Mouse (Mus musculus): Measurements from ENCODE around the gene 2410137M14Rik. TPM values are rescaled to one million over a fixed set of nuclear protein-coding genes. Genes with fewer than 3 reads are reported as not detected.

The 2410137M14Rik gene
- total RNA-seq, 2 experiments from 2014 or later, result not detected

DNA sequence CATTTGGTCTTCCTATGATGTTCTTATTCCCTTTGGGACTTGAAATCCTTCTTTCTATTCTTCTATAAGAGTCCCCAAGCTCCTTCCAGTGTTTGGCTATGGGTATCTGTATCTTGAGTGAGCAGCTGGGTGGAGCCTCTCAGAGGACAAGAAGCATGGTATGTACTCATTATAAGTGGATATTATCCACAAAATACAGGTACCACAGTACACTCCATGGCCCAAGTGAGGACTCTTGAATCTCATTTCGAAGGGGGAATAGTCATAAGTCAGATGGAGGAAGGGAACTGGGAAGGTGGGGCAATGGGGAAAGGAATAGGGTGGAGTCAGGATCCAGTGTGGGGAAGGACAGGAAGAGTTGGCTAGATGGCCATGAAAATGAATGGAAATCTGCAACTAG lies 28.0 kb downstream of the 2410137M14Rik start:
- ATAC-seq (replicated peaks; ENCODE audit: low FRiP score, low TSS enrichment, poor library complexity, severe bottlenecking), result no peak

DNA sequence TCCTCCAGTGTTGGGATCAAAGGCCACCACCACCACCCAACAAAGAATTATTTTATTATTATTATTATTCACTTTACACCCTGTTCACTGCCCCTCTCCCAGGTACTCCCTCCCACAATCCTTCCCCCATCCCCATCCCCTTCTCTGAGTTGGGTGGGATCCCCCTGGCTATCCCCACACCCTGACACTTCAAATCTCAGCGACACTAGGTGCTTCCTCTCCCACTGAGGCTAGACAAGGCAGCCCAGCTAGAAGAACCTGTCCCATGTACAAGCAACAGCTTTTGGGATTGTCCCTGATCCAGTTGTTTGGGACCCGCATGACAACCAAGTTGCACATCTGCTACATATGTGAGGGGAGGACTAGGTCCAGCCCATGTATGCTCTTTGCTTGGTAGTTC lies 28.4 kb downstream of the 2410137M14Rik start:
- no peak for ATAC-seq (replicated peaks; ENCODE audit: low FRiP score, low TSS enrichment, poor library complexity, severe bottlenecking)

DNA sequence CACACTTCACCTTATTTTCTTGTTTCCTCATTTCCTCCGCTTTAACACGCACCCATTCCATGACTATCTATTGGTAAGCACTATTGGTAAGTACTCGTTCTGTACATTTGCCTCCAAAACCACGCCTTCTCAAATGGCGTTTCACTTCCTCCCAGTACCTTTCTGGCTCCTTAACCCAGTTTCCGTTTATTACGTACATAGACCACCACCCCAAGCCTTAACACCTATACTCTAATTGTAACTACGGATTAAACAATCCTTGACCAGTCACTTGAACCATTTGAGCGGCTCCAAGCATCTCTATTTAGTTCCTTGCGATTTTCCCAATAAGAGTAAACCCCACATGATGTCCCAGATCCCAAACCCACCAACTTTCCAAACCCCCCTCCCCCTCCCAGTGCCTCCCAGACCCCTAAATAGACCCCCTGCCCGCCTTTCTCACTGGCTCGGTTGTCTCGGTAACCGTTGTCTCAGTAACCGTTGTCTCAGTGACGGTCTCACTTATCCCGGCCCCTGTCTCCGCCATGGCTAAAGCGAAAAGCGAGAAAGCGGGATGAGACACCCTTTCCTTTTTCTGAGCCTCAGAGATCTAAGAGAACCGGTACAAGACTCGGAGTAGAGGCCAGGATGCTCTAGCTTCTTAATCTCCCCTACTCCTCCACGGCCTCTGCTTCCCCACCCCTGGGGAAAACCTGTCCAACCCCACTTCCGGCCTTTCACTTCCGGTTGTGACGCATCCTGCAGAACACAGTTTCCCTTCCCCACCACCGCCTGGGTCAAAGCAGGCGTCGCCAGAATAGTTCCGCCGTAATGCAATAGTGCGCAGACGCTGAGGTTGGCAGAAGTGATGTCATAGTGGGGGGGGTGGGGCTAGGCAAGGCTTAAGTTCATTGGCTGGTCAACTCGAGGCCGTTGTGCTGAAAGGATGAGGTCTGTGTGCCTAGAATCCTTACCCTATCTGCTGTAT lies 29.8 kb downstream of the 2410137M14Rik start, which contains the start of gene Ppp1r11:
Ppp1r11 (minus strand) TSS at position 761 of the 967 bp plus-strand sequence.
- peak; percentile 98 for ATAC-seq (replicated peaks; ENCODE audit: low FRiP score, low TSS enrichment, poor library complexity, severe bottlenecking)

DNA sequence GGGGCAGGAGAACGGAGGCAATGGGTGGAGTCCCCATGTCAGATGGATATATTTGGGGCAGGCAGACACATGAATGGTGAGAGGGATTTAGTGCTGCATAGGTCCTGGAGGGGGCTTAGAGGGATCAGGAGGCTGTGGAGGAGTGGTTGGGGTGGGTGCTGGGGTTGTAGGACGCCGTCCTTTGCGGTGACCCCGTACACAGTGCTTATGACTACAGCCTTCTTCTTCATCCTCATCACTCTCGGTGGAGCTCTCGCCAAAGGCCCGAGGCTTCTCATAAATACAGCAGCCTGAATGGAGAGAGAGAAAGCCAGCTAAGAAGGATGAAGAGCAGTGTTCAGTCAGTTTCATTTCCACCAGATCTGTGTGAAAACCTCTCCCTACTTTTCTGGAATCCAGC lies 31.8 kb downstream of the 2410137M14Rik start:
- ATAC-seq (replicated peaks; ENCODE audit: low FRiP score, low TSS enrichment, poor library complexity, severe bottlenecking), result no peak

DNA sequence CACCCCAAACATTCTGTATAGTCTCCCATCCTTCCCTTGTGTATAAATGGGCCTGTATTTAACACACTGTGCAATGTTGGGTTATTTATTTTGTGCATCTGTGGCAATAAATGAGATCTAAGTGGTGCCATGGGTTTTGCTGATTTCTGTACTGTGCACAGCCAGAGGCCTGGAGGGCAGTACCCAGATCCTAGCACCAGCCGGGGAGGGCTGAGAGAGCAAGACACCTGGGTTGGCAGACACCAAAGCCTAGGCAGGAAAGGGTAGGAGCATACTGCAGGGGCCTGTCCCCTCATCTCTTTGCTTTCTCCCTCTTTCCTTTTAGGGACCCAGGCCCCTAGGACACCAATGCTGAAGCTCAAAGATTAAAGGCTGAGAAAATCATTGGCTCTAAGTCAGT lies 32.8 kb downstream of the 2410137M14Rik start:
- no peak for ATAC-seq (replicated peaks; ENCODE audit: low FRiP score, low TSS enrichment, poor library complexity, severe bottlenecking)

DNA sequence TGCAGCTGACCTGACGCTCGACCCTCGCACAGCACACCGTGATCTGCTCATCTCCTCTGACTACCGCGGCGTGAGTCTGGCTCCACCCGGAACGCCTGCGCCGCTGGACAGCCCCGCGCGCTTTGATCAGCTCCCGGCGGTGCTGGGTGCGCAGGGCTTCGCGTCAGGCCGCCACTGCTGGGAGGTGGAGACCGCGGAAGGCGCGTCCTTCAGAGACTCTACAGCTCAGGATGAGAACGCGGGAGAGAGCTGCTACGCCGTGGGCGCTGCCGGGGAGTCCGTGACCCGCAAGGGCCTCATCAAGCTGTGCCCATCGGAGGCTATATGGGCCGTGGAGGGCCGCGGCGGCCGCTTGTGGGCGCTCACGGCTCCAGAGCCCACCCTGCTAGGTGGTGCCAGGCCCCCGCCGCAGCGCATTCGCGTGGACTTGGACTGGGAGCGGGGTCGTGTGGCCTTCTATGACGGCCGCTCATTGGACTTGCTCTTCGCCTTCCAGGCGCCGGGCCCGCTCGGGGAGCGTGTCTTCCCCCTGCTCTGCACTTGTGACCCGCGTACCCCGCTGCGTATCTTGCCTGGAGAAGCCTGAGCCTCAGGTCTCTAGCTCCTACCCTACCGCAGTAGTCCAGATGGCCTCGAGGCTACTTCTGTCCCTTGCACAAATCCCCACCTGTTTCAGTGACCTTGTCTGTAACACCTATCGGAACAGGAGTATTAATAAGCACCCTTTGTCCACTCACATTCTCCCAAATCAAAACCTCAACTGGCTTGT lies 33.8 kb downstream of the 2410137M14Rik start:
- no peak for ATAC-seq (replicated peaks; ENCODE audit: low FRiP score, low TSS enrichment, poor library complexity, severe bottlenecking)

DNA sequence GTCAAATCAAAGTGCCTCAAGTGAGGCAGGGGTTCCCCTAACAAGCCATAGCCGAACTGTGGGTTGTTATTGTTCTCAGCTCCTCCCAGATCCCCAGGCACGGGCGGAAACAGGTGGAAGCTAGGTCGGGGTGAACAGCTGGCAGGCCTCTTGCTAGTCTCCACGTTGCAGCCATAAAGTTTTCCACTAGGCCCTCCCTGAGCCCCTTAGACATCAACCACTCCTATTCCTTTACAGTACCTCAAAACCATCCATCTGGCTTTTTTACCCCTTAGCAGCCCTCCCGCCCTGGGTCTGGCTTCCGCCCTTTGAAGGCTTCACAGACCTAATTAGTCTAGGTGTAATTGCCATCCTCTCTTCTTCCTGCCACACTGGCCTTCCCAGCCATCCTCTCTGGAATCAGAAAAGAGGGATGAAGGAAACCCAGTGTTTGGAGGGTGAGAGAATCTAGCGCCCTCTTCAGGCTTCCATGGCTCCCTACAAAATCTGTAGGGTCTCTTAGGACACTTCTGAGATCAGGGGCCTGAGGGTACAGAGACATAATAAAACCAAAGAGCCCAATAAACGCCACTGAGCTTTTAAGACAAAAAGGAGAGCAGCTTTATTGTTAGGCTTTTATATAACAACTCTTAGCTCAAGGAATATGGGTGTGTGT lies 36.8 kb downstream of the 2410137M14Rik start:
- no peak for ATAC-seq (replicated peaks; ENCODE audit: low FRiP score, low TSS enrichment, poor library complexity, severe bottlenecking)

DNA sequence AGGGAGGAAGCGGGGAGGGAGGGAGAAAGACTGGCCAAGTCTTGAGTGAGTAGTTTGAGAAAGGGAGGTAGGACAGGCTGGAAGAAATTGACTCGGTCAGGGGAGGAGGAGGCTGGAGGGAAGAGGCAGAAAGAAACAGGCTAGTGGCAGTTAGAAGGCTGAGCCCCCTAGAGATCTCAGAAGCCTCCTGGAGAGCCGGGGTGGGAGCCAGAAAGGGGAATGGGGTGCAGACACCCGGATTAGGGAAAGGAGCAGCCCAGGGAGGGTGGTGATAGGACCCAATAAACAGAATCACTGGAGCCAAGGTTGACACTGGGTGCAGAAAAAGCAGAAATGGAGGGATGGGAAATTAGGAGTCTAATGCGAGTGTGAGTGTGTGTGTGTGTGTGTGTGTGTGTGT lies 37.3 kb downstream of the 2410137M14Rik start:
- ATAC-seq (replicated peaks; ENCODE audit: low FRiP score, low TSS enrichment, poor library complexity, severe bottlenecking), result no peak

DNA sequence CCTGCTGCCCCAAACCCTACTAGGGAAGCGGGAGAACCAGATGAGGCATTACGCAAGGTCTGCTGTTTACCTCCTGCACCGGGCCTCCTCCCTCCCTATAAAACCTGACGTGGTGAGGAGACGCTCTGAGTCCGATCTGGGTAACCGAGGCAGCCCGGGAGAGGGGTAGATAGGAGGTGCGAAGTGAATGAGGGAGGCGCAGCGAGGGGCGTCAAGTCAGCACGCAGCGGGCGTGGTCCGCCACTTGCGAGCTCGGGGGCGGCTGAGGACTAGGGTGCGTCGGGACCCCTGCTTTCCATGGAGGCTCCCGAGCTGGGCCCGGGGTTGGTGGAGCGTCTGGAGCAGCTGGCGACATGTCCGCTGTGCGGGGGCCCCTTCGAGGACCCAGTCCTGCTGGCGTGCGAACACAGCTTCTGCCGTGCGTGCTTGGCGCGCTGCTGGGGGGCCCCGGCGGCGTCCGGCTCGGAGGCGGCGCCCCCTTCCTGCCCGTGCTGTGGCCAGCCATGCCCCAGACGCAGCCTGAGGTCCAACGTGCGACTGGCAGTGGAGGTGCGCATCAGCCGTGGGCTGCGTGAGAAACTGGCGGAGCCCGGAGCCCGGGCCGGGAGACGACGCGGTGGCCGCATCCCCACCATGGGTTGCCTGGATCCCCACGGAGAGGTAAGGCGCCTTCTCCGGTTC lies 38.1 kb downstream of the 2410137M14Rik start, which contains the start of gene Rnf39:
Rnf39 (plus strand) TSS at position 128 of the 681 bp plus-strand sequence.
- 0 out of 2 replicates have a peak, but pooled peaks have one; percentile 11 for ATAC-seq (replicated peaks; ENCODE audit: low FRiP score, low TSS enrichment, poor library complexity, severe bottlenecking)

DNA sequence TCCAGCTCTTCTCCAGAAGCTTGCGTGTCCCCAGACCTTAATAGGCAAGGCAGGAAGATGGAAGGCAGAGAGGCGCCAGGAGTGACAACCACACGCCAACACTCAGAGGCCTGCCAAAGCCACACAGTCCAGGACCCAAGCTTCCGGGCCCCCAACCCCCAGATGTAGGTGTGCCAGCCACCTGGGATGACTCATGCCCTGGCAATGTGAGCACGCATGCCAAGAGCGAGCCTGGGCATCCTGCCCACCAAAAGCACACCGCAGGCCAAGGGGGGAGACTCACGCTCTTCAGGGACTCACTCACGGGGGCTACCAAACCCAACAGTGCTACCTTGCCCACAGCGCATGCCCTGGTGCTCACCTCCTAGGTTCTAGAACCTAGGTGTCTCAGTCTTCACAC lies 38.6 kb downstream of the 2410137M14Rik start:
- peak; percentile 45; the same call in 1 of the 2 replicates for ATAC-seq (replicated peaks; ENCODE audit: low FRiP score, low TSS enrichment, poor library complexity, severe bottlenecking)

DNA sequence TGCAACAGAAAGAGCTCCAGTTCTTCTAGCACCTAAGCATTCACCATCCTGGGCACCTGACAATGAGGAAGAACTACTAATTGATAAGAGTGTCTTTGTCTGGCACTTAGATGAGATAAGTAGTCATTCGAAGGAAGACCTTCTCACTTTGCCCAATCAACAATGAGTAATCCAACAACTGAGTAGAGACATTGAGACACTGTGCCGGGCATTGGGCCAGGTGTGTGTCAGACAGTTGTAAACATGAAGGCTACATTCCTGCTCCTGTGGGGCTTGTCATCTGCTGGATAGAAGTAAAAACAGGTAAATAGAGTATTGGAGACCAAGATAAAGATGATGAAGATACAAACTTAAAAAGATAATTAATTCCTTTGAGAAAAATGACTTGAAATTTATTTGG lies 43.0 kb downstream of the 2410137M14Rik start:
- ATAC-seq (replicated peaks; ENCODE audit: low FRiP score, low TSS enrichment, poor library complexity, severe bottlenecking), result no peak

DNA sequence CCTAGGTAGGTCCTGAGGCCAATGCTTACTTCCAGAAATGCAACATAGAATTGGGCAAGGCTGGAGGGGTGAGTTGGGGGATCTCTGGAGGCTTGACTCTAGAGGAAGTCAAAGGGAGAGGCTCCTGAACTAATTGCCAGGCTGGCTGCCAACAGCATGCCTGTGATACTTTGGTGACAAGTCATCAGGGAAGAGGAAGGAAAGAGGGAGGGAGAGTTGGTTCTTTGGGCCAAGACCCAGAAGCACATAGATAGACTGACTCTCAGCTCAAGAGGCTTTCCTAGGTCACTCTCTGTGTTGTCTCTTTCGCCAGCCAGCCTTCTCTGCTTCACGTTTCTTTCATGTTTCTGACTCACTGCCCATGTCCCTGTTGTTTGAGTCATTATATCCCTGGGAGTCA lies 49.2 kb downstream of the 2410137M14Rik start:
- no peak for ATAC-seq (replicated peaks; ENCODE audit: low FRiP score, low TSS enrichment, poor library complexity, severe bottlenecking)

DNA sequence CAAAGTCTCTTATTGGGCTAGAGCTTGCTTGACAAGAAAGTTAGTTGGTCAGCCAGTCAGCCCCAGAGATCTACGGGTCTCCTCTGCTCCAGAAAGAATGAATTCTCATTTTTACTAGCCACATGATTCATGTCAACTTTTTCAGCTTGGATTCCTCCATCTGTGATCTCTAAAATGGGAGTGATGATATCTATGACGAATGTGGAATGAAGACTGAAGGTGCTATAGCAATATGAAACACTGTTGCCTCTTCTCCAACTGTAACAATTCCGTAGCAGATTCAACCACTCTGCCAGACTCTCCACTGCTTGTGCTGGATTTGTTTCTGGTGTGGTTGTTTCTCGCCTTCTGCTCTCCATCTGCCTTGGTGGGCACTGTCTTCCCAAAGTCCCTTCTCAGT lies 49.9 kb downstream of the 2410137M14Rik start:
- ATAC-seq (replicated peaks; ENCODE audit: low FRiP score, low TSS enrichment, poor library complexity, severe bottlenecking), result no peak

DNA sequence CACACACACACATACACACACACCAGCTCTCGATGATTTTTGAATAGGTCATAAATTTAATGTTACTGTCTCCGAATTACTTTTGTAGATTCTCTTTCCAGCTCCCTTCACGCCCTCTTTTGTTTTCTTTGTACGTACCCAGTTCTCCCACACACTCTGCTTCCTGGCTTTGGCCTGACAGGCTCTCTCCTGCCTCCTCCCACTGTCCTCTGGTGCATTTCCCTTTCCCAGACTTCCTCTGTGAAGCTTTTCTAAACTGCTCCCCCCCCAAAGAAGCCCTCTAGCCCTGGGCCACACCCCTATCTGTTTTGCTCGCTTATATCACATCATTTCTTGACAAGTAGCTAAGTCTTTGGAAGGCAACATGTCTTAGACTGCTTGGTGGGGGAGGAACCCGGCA lies 50.8 kb downstream of the 2410137M14Rik start:
- no peak for ATAC-seq (replicated peaks; ENCODE audit: low FRiP score, low TSS enrichment, poor library complexity, severe bottlenecking)

DNA sequence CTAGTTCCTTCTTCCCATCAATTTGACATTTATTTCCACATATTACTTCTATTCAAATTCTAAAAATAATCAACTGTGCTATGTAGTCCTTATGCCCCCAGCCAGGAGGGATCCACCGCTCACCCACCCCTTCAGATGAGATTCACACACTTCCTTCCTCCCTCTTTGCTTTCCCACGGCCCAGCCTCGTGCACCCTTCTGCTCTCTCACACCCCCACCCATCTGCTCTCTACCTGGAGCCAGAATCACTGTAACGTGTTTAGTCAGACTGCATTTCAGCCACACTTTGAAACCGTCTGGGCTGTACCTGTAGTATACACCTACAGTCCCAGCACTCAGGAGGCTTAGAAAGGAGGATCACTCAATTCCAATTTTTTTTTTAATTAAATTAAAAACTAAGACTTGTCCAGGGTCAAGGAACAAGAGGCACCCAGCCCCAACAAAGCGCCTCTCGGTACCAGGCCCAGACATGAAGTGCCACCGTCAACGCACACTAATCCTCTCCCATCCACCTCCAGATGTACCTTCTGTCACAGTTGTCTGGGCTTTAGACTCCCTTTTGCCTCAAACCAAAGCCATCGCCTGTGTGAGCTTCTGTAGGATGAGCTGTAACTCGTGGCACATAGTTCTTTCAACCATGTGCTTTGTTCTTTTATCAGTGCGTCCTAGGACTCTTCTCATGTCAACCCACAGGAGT lies 51.7 kb downstream of the 2410137M14Rik start:
- no peak for ATAC-seq (replicated peaks; ENCODE audit: low FRiP score, low TSS enrichment, poor library complexity, severe bottlenecking)
